Mouse (Mus musculus) C2C12 (cell line): ENCODE results near the gene Zbtb41.

Experiments used
- CTCF ChIP-seq: IDR thresholded peaks from one replicate; pipeline ENCODE4 v1.5.1; 2011; ENCODE audit not compliant: control insufficient read depth, insufficient read depth, insufficient read length
- USF1 ChIP-seq: IDR thresholded peaks from one replicate; pipeline ENCODE4 v1.6.1; 2011; ENCODE audit warnings: low read depth, mild to moderate bottlenecking, control low read depth, moderate library complexity

- no peak for TF ChIP-seq CTCF
- no peak for TF ChIP-seq USF1
Observed at GRCm38 (mm10) chr1:139454340-139455225, 32.5 kb downstream of the Zbtb41 start, which contains the start of gene Aspm.
